In the genomic region with DNA sequence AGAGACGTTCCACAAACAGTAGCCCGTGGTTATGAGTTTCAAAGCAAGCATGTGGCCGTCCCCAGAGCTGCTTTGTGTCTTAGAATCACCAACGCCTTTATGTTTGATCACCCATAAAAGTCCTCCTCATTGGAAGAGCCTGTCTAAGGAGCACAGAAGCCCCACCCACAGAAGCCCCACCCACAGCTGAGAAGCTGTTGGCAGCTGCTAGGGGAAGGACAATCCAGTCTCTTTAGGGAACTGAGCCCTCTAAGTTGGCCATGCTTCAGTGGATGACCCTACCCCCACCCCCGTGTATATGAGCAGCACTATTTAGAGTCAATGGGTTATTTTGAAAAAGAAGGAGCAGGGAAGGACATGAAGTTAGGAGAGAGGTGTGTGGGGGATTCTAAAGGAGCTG, we compare ENCODE assay signal across 22 mouse cellular contexts. TPM values are rescaled to one million over a fixed set of nuclear protein-coding genes. Genes with fewer than 3 reads are reported as not detected.
DNase-seq lines count a peak whose midpoint lies in the region; ATAC-seq and TF ChIP-seq lines count a peak whose summit lies in the region.
"Had no signal": no experiment of that assay in that cellular context is flagged by ENCODE, and none has a peak within 500 bp of the region (broad histone marks: within the 10 kb centered on the region; RNA-seq: fewer than 3 reads in every experiment).

No protein-coding gene starts in this region.

- no peak for TF ChIP-seq EP300 in lung, postnatal 0 days (IDR thresholded peaks at IDR 0.05)

- H3K9ac ChIP-seq in embryonic facial prominence, embryonic 11.5 days (replicated peaks; ENCODE audit: low read length): no peak overlapping the region
- no peak overlapping the region for H3K9ac ChIP-seq in lung, embryonic 16.5 days (ENCODE audit: low read length)
- no peak overlapping the region for H3K9ac ChIP-seq in lung, postnatal 0 days (replicated peaks; ENCODE audit: low read depth)
- H3K9ac ChIP-seq: forebrain, postnatal 0 days; kidney, embryonic 15.5 days; liver, embryonic 15.5 days; neural tube, embryonic 15.5 days had no signal

- no peak overlapping the region for H3K4me3 ChIP-seq in embryonic facial prominence, embryonic 11.5 days (ENCODE audit: low read depth, low read length)
- no peak overlapping the region for H3K4me3 ChIP-seq in embryonic facial prominence, embryonic 10.5 days
- H3K4me3 ChIP-seq in lung, embryonic 16.5 days (ENCODE audit: low read length): no peak overlapping the region
- H3K4me3 ChIP-seq in lung, adult 2 months (replicated peaks; ENCODE audit: extremely low read depth, low read depth, low read length): no peak overlapping the region
- no peak overlapping the region for H3K4me3 ChIP-seq in lung, postnatal 0 days (ENCODE audit: low read depth, low read length)
- H3K4me3 ChIP-seq: kidney, embryonic 15.5 days; liver, embryonic 15.5 days; neural tube, embryonic 15.5 days had no signal

- no peak for TF ChIP-seq CTCF in lung, adult 2 months (IDR thresholded peaks at IDR 0.05; ENCODE audit: insufficient read depth, low read length)
- TF ChIP-seq CTCF in lung, postnatal 0 days (IDR thresholded peaks at IDR 0.05): no peak

- DNase-seq in embryonic facial prominence, embryonic 11.5 days (ENCODE audit: low spot score): no peak
- no peak for DNase-seq in embryonic facial prominence, embryonic 10.5 days (ENCODE audit: low spot score)
- no peak for DNase-seq in lung, adult 2 months
- peak; percentile 8 for DNase-seq in lung, postnatal 0 days (ENCODE audit: low spot score)
- DNase-seq in layer of hippocampus, postnatal 10 days (ENCODE audit: low spot score in 2 of 2): no peak
- DNase-seq in right cerebral cortex, postnatal 14 days: no peak
- DNase-seq in urinary bladder, adult 2 months (ENCODE audit: low spot score): no peak
- DNase-seq: adrenal gland, postnatal 36 days; cerebellum, adult 9-10 months; forebrain, postnatal 0 days; heart, postnatal 10 days; right cerebral cortex, adult 18-20 months; thymus, adult 2 months had no signal

- H3K4me2 ChIP-seq in embryonic facial prominence, embryonic 11.5 days (ENCODE audit: low read depth, low read length): no peak overlapping the region
- H3K4me2 ChIP-seq in lung, embryonic 16.5 days (ENCODE audit: low read depth, low read length): peak overlapping the region; percentile 44
- peak overlapping the region; percentile 17; the same call in 1 of the 2 replicates for H3K4me2 ChIP-seq in lung, postnatal 0 days (replicated peaks; ENCODE audit: low read depth, low read length)
- H3K4me2 ChIP-seq: kidney, embryonic 15.5 days; liver, embryonic 15.5 days; midbrain, embryonic 11.5 days; neural tube, embryonic 15.5 days had no signal

- no peak for TF ChIP-seq POLR2A in lung, adult 2 months (IDR thresholded peaks at IDR 0.05; ENCODE audit: borderline replicate concordance, extremely low read depth, low read depth, low read length)

- no peaks in the 10 kb centered on the region for H3K4me1 ChIP-seq in embryonic facial prominence, embryonic 11.5 days (ENCODE audit: control insufficient read depth, insufficient read depth, low read length)
- no peaks in the 10 kb centered on the region for H3K4me1 ChIP-seq in embryonic facial prominence, embryonic 10.5 days
- H3K4me1 ChIP-seq in lung, embryonic 16.5 days (replicated peaks; ENCODE audit: control insufficient read depth, insufficient read depth, low read length): no peaks in the 10 kb centered on the region
- H3K4me1 ChIP-seq in lung, adult 2 months (ENCODE audit: control insufficient read depth, insufficient read depth, low read length): no peaks in the 10 kb centered on the region
- H3K4me1 ChIP-seq in lung, postnatal 0 days (ENCODE audit: insufficient read depth, low read depth, low read length): no peaks in the 10 kb centered on the region
- H3K4me1 ChIP-seq: kidney, embryonic 15.5 days; liver, embryonic 15.5 days; neural tube, embryonic 15.5 days had no signal

- no peak overlapping the region for H3K27ac ChIP-seq in embryonic facial prominence, embryonic 11.5 days (replicated peaks; ENCODE audit: low read depth, low read length)
- no peak overlapping the region for H3K27ac ChIP-seq in embryonic facial prominence, embryonic 10.5 days (replicated peaks)
- H3K27ac ChIP-seq in lung, embryonic 16.5 days (ENCODE audit: low read length): peak overlapping the region; percentile 30; the same call in 1 of the 2 replicates
- no peak overlapping the region for H3K27ac ChIP-seq in lung, postnatal 0 days (ENCODE audit: low read length)
- H3K27ac ChIP-seq: kidney, embryonic 15.5 days; liver, embryonic 15.5 days; neural tube, embryonic 15.5 days had no signal

- H3K36me3 ChIP-seq in embryonic facial prominence, embryonic 11.5 days (replicated peaks; ENCODE audit: control insufficient read depth, insufficient read depth, low read depth, low read length): no peaks in the 10 kb centered on the region
- H3K36me3 ChIP-seq in embryonic facial prominence, embryonic 10.5 days (replicated peaks): no peaks in the 10 kb centered on the region
- no peaks in the 10 kb centered on the region for H3K36me3 ChIP-seq in lung, embryonic 16.5 days (ENCODE audit: control insufficient read depth, insufficient read depth, low read length)
- no peaks in the 10 kb centered on the region for H3K36me3 ChIP-seq in lung, postnatal 0 days (ENCODE audit: insufficient read depth, low read length)
- H3K36me3 ChIP-seq: kidney, embryonic 15.5 days; liver, embryonic 15.5 days; neural tube, embryonic 15.5 days had no signal

- whole genome bisulfite sequencing in embryonic facial prominence, embryonic 11.5 days: 63% methylated on average over 5 of the region's 5 CpGs
- WGBS in embryonic facial prominence, embryonic 10.5 days: 67% methylated on average over 5 of the region's 5 CpGs
- WGBS in lung, embryonic 16.5 days: 38% methylated on average over 5 of the region's 5 CpGs
- 48% methylated on average over 5 of the region's 5 CpGs for WGBS in lung, adult 2 months
- 37% methylated on average over 5 of the region's 5 CpGs for WGBS in lung, postnatal 0 days

- H3K27me3 ChIP-seq in embryonic facial prominence, embryonic 11.5 days (ENCODE audit: control insufficient read depth, insufficient read depth, low read length): no peaks in the 10 kb centered on the region
- H3K27me3 ChIP-seq in embryonic facial prominence, embryonic 10.5 days (replicated peaks; ENCODE audit: low read depth, poor library complexity, severe bottlenecking): no peaks in the 10 kb centered on the region
- no peaks in the 10 kb centered on the region for H3K27me3 ChIP-seq in lung, embryonic 16.5 days (ENCODE audit: control insufficient read depth, insufficient read depth, low read depth, low read length)
- no peaks in the 10 kb centered on the region for H3K27me3 ChIP-seq in lung, postnatal 0 days (replicated peaks; ENCODE audit: insufficient read depth, low read length)
- H3K27me3 ChIP-seq: kidney, embryonic 15.5 days; liver, embryonic 15.5 days; neural tube, embryonic 15.5 days had no signal

- 0 out of 2 replicates have a peak, but pooled peaks have one; percentile 29 for ATAC-seq in embryonic facial prominence, embryonic 11.5 days (replicated peaks; ENCODE audit: insufficient number of reproducible peaks, low FRiP score, low TSS enrichment, low read depth)
- ATAC-seq in lung, embryonic 16.5 days (ENCODE audit: low read depth): peak; percentile 64; the same call in 1 of the 2 replicates
- ATAC-seq in lung, postnatal 0 days: peak; percentile 48
- ATAC-seq: forebrain, postnatal 0 days had no signal

- no peaks in the 10 kb centered on the region for H3K9me3 ChIP-seq in embryonic facial prominence, embryonic 11.5 days (replicated peaks; ENCODE audit: control insufficient read depth, low read length)
- H3K9me3 ChIP-seq in embryonic facial prominence, embryonic 10.5 days: no peaks in the 10 kb centered on the region
- no peaks in the 10 kb centered on the region for H3K9me3 ChIP-seq in lung, embryonic 16.5 days (ENCODE audit: control insufficient read depth, low read length)
- no peaks in the 10 kb centered on the region for H3K9me3 ChIP-seq in lung, postnatal 0 days (ENCODE audit: low read length)
- H3K9me3 ChIP-seq: kidney, embryonic 15.5 days; liver, embryonic 15.5 days; neural tube, embryonic 15.5 days had no signal

RNA-seq across cellular contexts. Expression of a gene that starts 11.0 kb away (rescaled TPM):
- polyA plus RNA-seq in embryonic facial prominence, embryonic 11.5 days (2014; fragmentation: Nextera tagmentation; extraction: Ambion mirVana): not detected in 2 replicates
- not detected in 2 replicates for polyA plus RNA-seq in embryonic facial prominence, embryonic 10.5 days (2016; fragmentation: Nextera tagmentation; extraction: Ambion mirVana)
- not detected in 2 replicates for polyA plus RNA-seq in lung, embryonic 16.5 days (2015; fragmentation: Nextera tagmentation; extraction: Ambion mirVana)
- polyA plus RNA-seq in lung, adult 2 months (2012; rRNA removed): not detected in 2 replicates
- not detected in 2 replicates for polyA plus RNA-seq in lung, postnatal 0 days (2015; fragmentation: Nextera tagmentation; extraction: Ambion mirVana)
- total RNA-seq in layer of hippocampus, postnatal 10 days (2021): not detected
- not detected in 2 replicates for polyA plus RNA-seq in urinary bladder, adult 2 months (2012; rRNA removed)
- total RNA-seq: adrenal gland, postnatal 36 days; forebrain, postnatal 0 days; gastrocnemius, adult 8-10 months; layer of hippocampus, adult 18-20 months; left cerebral cortex, adult 18-20 months had no signal
- polyA plus RNA-seq: forebrain, postnatal 0 days; kidney, embryonic 15.5 days; limb, embryonic 11.5 days; liver, embryonic 15.5 days; midbrain, embryonic 11.5 days; neural tube, embryonic 15.5 days; thymus, adult 2 months had no signal

RNA-seq across cellular contexts. Expression of a gene that starts 17.1 kb away (rescaled TPM):
- polyA plus RNA-seq in embryonic facial prominence, embryonic 11.5 days (2014; fragmentation: Nextera tagmentation; extraction: Ambion mirVana): 0.15 and 0.20 TPM in 2 replicates
- polyA plus RNA-seq in embryonic facial prominence, embryonic 10.5 days (2016; fragmentation: Nextera tagmentation; extraction: Ambion mirVana): not detected in 2 replicates
- 0.10 TPM in 1 of 2 replicates, not detected in the other for polyA plus RNA-seq in lung, embryonic 16.5 days (2015; fragmentation: Nextera tagmentation; extraction: Ambion mirVana)
- polyA plus RNA-seq in lung, adult 2 months (2012; rRNA removed): 0.12 TPM in 1 of 2 replicates, not detected in the other
- 0.06 TPM in 1 of 2 replicates, not detected in the other for polyA plus RNA-seq in lung, postnatal 0 days (2015; fragmentation: Nextera tagmentation; extraction: Ambion mirVana)
- not detected for total RNA-seq in layer of hippocampus, postnatal 10 days (2021)
- polyA plus RNA-seq in urinary bladder, adult 2 months (2012; rRNA removed): not detected in 2 replicates
- total RNA-seq: adrenal gland, postnatal 36 days; gastrocnemius, adult 8-10 months; heart, postnatal 10 days; layer of hippocampus, adult 18-20 months; left cerebral cortex, adult 18-20 months had no signal
- polyA plus RNA-seq: limb, embryonic 11.5 days had no signal

RNA-seq across cellular contexts. Expression of a gene that starts 48.6 kb away (rescaled TPM):
- 71.2 and 76.7 TPM in 2 replicates for polyA plus RNA-seq in embryonic facial prominence, embryonic 11.5 days (2014; fragmentation: Nextera tagmentation; extraction: Ambion mirVana)
- 55.7 and 57.2 TPM in 2 replicates for polyA plus RNA-seq in embryonic facial prominence, embryonic 10.5 days (2016; fragmentation: Nextera tagmentation; extraction: Ambion mirVana)
- 54.4 and 60.9 TPM in 2 replicates for polyA plus RNA-seq in lung, embryonic 16.5 days (2015; fragmentation: Nextera tagmentation; extraction: Ambion mirVana)
- polyA plus RNA-seq in lung, adult 2 months (2012; rRNA removed): 22.9 and 30.8 TPM in 2 replicates
- 56.3 and 66.6 TPM in 2 replicates for polyA plus RNA-seq in lung, postnatal 0 days (2015; fragmentation: Nextera tagmentation; extraction: Ambion mirVana)
- total RNA-seq in layer of hippocampus, postnatal 10 days (2021): 100 to 1,000 TPM in 1 of 2 experiments, 10 to 100 TPM in 1; 90.6 to 101 TPM
- 37.5 and 42.5 TPM in 2 replicates for polyA plus RNA-seq in urinary bladder, adult 2 months (2012; rRNA removed)
